Mouse (Mus musculus): ENCODE data around the gene Kazn.
A peak's percentile ranks its signal among the peaks of the same experiment; 100 is the strongest.

- no peak for TF ChIP-seq SIN3A (IDR thresholded peaks at IDR 0.05; ENCODE audit: low read length)
- no peak for TF ChIP-seq EP300 (IDR thresholded peaks at IDR 0.05; ENCODE audit: low read length)
- no peak for TF ChIP-seq ZNF384 (IDR thresholded peaks at IDR 0.05; ENCODE audit: low read depth, low read length)
- TF ChIP-seq MAX (IDR thresholded peaks at IDR 0.05; ENCODE audit: low read length) = no peak
- TF ChIP-seq CTCF (conservative IDR thresholded peaks at IDR 0.05 in 1 of 2, IDR thresholded peaks at IDR 0.05 in 1 of 2; ENCODE audit: low read depth in 2 of 2, low read length in 2 of 2) = peak; percentile 26 to 49; a peak in 2 of 4 replicates
- no peak for TF ChIP-seq POLR2A (IDR thresholded peaks at IDR 0.05; ENCODE audit: low read depth, low read length)
- TF ChIP-seq BHLHE40 (IDR thresholded peaks at IDR 0.05; ENCODE audit: low read depth, low read length) = no peak
Observed at GRCm38 (mm10) chr4:142186155-142186554, 53.0 kb downstream of the Kazn start.

Measured in CH12.LX (cell line).